Mouse (Mus musculus): ENCODE results near the gene Lcn4. TPM values are rescaled to one million over a fixed set of nuclear protein-coding genes. Genes with fewer than 3 reads are reported as not detected.
A peak's percentile ranks its signal among the peaks of the same experiment; 100 is the strongest.

Gene Lcn4
- total and polyA plus RNA-seq, 3 experiments: not detected

- Histone ChIP-seq H3K9me3 (replicated peaks) (no peaks in the 10 kb centered on the region), H3K4me1 (ENCODE audit: insufficient read depth, low read depth, low read length) (peaks cover 50% of the 10 kb centered on the region), H3K4me3 (ENCODE audit: low read depth, low read length) (no peak overlapping the region), H3K27me3 (ENCODE audit: insufficient read depth, low read length) (peaks cover 23% of the 10 kb centered on the region), H3K36me3 (replicated peaks) (peaks cover 32% of the 10 kb centered on the region)
- no peak for DNase-seq (ENCODE audit: low spot score)
- no peak for ATAC-seq (ENCODE audit: extremely low read depth, insufficient number of reproducible peaks, low FRiP score, poor library complexity, severe bottlenecking)
- TF ChIP-seq CTCF (IDR thresholded peaks at IDR 0.05; ENCODE audit: low read depth, low read length) (no peak), POLR2AphosphoS5 (IDR thresholded peaks at IDR 0.05; ENCODE audit: insufficient replicate concordance, low read depth, low read length) (no peak), GATA2 (IDR thresholded peaks at IDR 0.05; ENCODE audit: borderline replicate concordance, low read depth, low read length) (no peak), GATA1 (IDR thresholded peaks at IDR 0.05; ENCODE audit: borderline replicate concordance, low read length) (no peak)
Observed at GRCm38 (mm10) chr2:26641006-26641647, 30.0 kb downstream of the Lcn4 start.

- Histone ChIP-seq H3K4me3 (ENCODE audit: low read depth, low read length) (peak overlapping the region; percentile 76), H3K9me3 (replicated peaks) (no peaks in the 10 kb centered on the region), H3K36me3 (replicated peaks) (peaks cover 42% of the 10 kb centered on the region), H3K27me3 (ENCODE audit: insufficient read depth, low read length) (peaks cover 16% of the 10 kb centered on the region), H3K4me1 (ENCODE audit: insufficient read depth, low read depth, low read length) (peaks cover 60% of the 10 kb centered on the region)
- peak; percentile 79 for DNase-seq (ENCODE audit: low spot score)
- TF ChIP-seq POLR2AphosphoS5 (IDR thresholded peaks at IDR 0.05; ENCODE audit: insufficient replicate concordance, low read depth, low read length) (0 out of 2 replicates have a peak, but pooled peaks have one; percentile 57), CTCF (IDR thresholded peaks at IDR 0.05; ENCODE audit: low read depth, low read length) (peak; percentile 72), TAL1 (conservative IDR thresholded peaks at IDR 0.05; ENCODE audit: low read depth, low read length) (no peak)
- peak; percentile 52; the same call in 1 of the 2 replicates for ATAC-seq (ENCODE audit: extremely low read depth, insufficient number of reproducible peaks, low FRiP score, poor library complexity, severe bottlenecking)
Observed at GRCm38 (mm10) chr2:26639838-26640830, 30.9 kb downstream of the Lcn4 start.

GRCm38 (mm10) chr2:26639083-26639482 is 32.0 kb downstream of the Lcn4 start:
- Histone ChIP-seq H3K4me3 (ENCODE audit: low read depth, low read length) (peak overlapping the region; percentile 76), H3K36me3 (replicated peaks) (peaks cover 52% of the 10 kb centered on the region), H3K27me3 (ENCODE audit: insufficient read depth, low read length) (peaks cover 7% of the 10 kb centered on the region; the same call in 1 of the 2 replicates), H3K4me1 (ENCODE audit: insufficient read depth, low read depth, low read length) (peaks cover 63% of the 10 kb centered on the region), H3K9me3 (replicated peaks) (no peaks in the 10 kb centered on the region)
- TF ChIP-seq GATA2 (IDR thresholded peaks at IDR 0.05; ENCODE audit: borderline replicate concordance, low read depth, low read length): no peak
- no peak for TF ChIP-seq TAL1 (conservative IDR thresholded peaks at IDR 0.05; ENCODE audit: low read depth, low read length)
- peak; percentile 24; the same call in 1 of the 2 replicates for TF ChIP-seq CTCF (IDR thresholded peaks at IDR 0.05; ENCODE audit: low read depth, low read length)
- no peak for TF ChIP-seq GATA1 (IDR thresholded peaks at IDR 0.05; ENCODE audit: borderline replicate concordance, low read length)
- TF ChIP-seq POLR2AphosphoS5 (IDR thresholded peaks at IDR 0.05; ENCODE audit: insufficient replicate concordance, low read depth, low read length): no peak; the same call in 1 of the 2 replicates
- ATAC-seq (ENCODE audit: extremely low read depth, insufficient number of reproducible peaks, low FRiP score, poor library complexity, severe bottlenecking): no peak
- DNase-seq (ENCODE audit: low spot score): peak; percentile 51

- H3K36me3 ChIP-seq (replicated peaks): peaks cover 57% of the 10 kb centered on the region
- TF ChIP-seq TAL1 (conservative IDR thresholded peaks at IDR 0.05; ENCODE audit: low read depth, low read length): no peak
- no peak for TF ChIP-seq CTCF (IDR thresholded peaks at IDR 0.05; ENCODE audit: low read depth, low read length)
- no peak for DNase-seq (ENCODE audit: low spot score)
- H3K27me3 ChIP-seq (ENCODE audit: insufficient read depth, low read length): peaks cover 6% of the 10 kb centered on the region; the same call in 1 of the 2 replicates
- H3K4me3 ChIP-seq (ENCODE audit: low read depth, low read length): peak overlapping the region; percentile 76
- ATAC-seq (ENCODE audit: extremely low read depth, insufficient number of reproducible peaks, low FRiP score, poor library complexity, severe bottlenecking): no peak
- H3K4me1 ChIP-seq (ENCODE audit: insufficient read depth, low read depth, low read length): peaks cover 62% of the 10 kb centered on the region
- H3K9me3 ChIP-seq (replicated peaks): no peaks in the 10 kb centered on the region
Observed at GRCm38 (mm10) chr2:26638572-26638971, 32.5 kb downstream of the Lcn4 start.

- peaks cover 6% of the 10 kb centered on the region; the same call in 1 of the 2 replicates for H3K27me3 ChIP-seq (ENCODE audit: insufficient read depth, low read length)
- peak overlapping the region; percentile 76 for H3K4me3 ChIP-seq (ENCODE audit: low read depth, low read length)
- ATAC-seq (ENCODE audit: extremely low read depth, insufficient number of reproducible peaks, low FRiP score, poor library complexity, severe bottlenecking) (no peak), DNase-seq (ENCODE audit: low spot score) (no peak)
- H3K9me3 ChIP-seq (replicated peaks): no peaks in the 10 kb centered on the region
- peaks cover 60% of the 10 kb centered on the region for H3K36me3 ChIP-seq (replicated peaks)
- peak; percentile 2; the same call in 1 of the 2 replicates for TF ChIP-seq POLR2AphosphoS5 (IDR thresholded peaks at IDR 0.05; ENCODE audit: insufficient replicate concordance, low read depth, low read length)
- TF ChIP-seq GATA2 (IDR thresholded peaks at IDR 0.05; ENCODE audit: borderline replicate concordance, low read depth, low read length): no peak
- peaks cover 62% of the 10 kb centered on the region for H3K4me1 ChIP-seq (ENCODE audit: insufficient read depth, low read depth, low read length)
Observed at GRCm38 (mm10) chr2:26638039-26638438, 33.0 kb downstream of the Lcn4 start.

- Histone ChIP-seq H3K4me3 (ENCODE audit: low read depth, low read length) (peak overlapping the region; percentile 76; the same call in 1 of the 2 replicates), H3K27me3 (ENCODE audit: insufficient read depth, low read length) (peaks cover 6% of the 10 kb centered on the region; the same call in 1 of the 2 replicates), H3K4me1 (ENCODE audit: insufficient read depth, low read depth, low read length) (peaks cover 62% of the 10 kb centered on the region), H3K36me3 (replicated peaks) (peaks cover 62% of the 10 kb centered on the region), H3K9me3 (replicated peaks) (no peaks in the 10 kb centered on the region)
- TF ChIP-seq GATA2 (IDR thresholded peaks at IDR 0.05; ENCODE audit: borderline replicate concordance, low read depth, low read length) (no peak), TAL1 (conservative IDR thresholded peaks at IDR 0.05; ENCODE audit: low read depth, low read length) (no peak), CTCF (IDR thresholded peaks at IDR 0.05; ENCODE audit: low read depth, low read length) (no peak), GATA1 (IDR thresholded peaks at IDR 0.05; ENCODE audit: borderline replicate concordance, low read length) (no peak), POLR2AphosphoS5 (IDR thresholded peaks at IDR 0.05; ENCODE audit: insufficient replicate concordance, low read depth, low read length) (no peak)
- DNase-seq (ENCODE audit: low spot score) (no peak), ATAC-seq (ENCODE audit: extremely low read depth, insufficient number of reproducible peaks, low FRiP score, poor library complexity, severe bottlenecking) (no peak)
Observed at GRCm38 (mm10) chr2:26637316-26637932, 33.7 kb downstream of the Lcn4 start.

Measured in G1E (cell line).